Mouse (Mus musculus): Measurements from ENCODE around the gene Fam78a. TPM values are rescaled to one million over a fixed set of nuclear protein-coding genes. Genes with fewer than 3 reads are reported as not detected.
"Not testable (repeated sequence)": the region's sequence is repeated elsewhere in the genome, so short reads cannot be mapped to it uniquely, and the experiment has no call there.

The Fam78a gene
- polyA plus RNA-seq, 1 experiment = not detected

- Histone ChIP-seq H3K4me3 (ENCODE audit: insufficient read depth, poor library complexity, severe bottlenecking) (no peak overlapping the region), H3ac (ENCODE audit: control insufficient read depth, insufficient read length, low read depth) (no peak overlapping the region), H3K27me3 (ENCODE audit: control insufficient read depth, insufficient read depth, insufficient read length) (no peaks in the 10 kb centered on the region), H3K36me3 (ENCODE audit: control insufficient read depth, insufficient read depth) (peaks cover 79% of the 10 kb centered on the region), H3K79me3 (ENCODE audit: low read depth) (no peaks in the 10 kb centered on the region), H3K79me2 (ENCODE audit: control insufficient read depth, insufficient read depth) (no peaks in the 10 kb centered on the region)
- TF ChIP-seq MYOG (IDR thresholded peaks at IDR 0.05; ENCODE audit: control insufficient read depth, extremely low read depth, insufficient read length) (no peak), MYOD1 (IDR thresholded peaks at IDR 0.05; ENCODE audit: control insufficient read depth, insufficient read length, low read depth) (no peak)
Measured at GRCm38 (mm10) chr2:32045375-32045774, 39.3 kb downstream of the Fam78a start.

GRCm38 (mm10) chr2:32043836-32044235, 40.8 kb downstream of the Fam78a start:
- H3K27me3 ChIP-seq (ENCODE audit: control insufficient read depth, insufficient read depth, insufficient read length) = no peaks in the 10 kb centered on the region
- H3K79me3 ChIP-seq (ENCODE audit: low read depth) = no peaks in the 10 kb centered on the region
- H3ac ChIP-seq (ENCODE audit: control insufficient read depth, insufficient read length, low read depth) = no peak overlapping the region
- peaks cover 79% of the 10 kb centered on the region for H3K36me3 ChIP-seq (ENCODE audit: control insufficient read depth, insufficient read depth)
- H3K79me2 ChIP-seq (ENCODE audit: control insufficient read depth, insufficient read depth) = no peaks in the 10 kb centered on the region
- no peak overlapping the region for H3K4me3 ChIP-seq (ENCODE audit: insufficient read depth, poor library complexity, severe bottlenecking)
- no peak for TF ChIP-seq CTCF (IDR thresholded peaks at IDR 0.05; ENCODE audit: control insufficient read depth, insufficient read depth, insufficient read length)

- no peak for TF ChIP-seq USF1 (IDR thresholded peaks at IDR 0.05; ENCODE audit: low read depth)
- no peak for TF ChIP-seq MYOG (IDR thresholded peaks at IDR 0.05; ENCODE audit: control insufficient read depth, extremely low read depth, insufficient read length)
- TF ChIP-seq FOSL1 (IDR thresholded peaks at IDR 0.05; ENCODE audit: insufficient read depth, low read length, poor library complexity, severe bottlenecking) = no peak
- no peak for TF ChIP-seq CTCF (IDR thresholded peaks at IDR 0.05; ENCODE audit: control insufficient read depth, insufficient read depth, insufficient read length)
- no peak for TF ChIP-seq CEBPB (IDR thresholded peaks at IDR 0.05; ENCODE audit: low read depth)
- TF ChIP-seq MYOD1 (IDR thresholded peaks at IDR 0.05; ENCODE audit: control insufficient read depth, insufficient read length, low read depth) = no peak
- no peak for TF ChIP-seq MAX (IDR thresholded peaks at IDR 0.05)
- Histone ChIP-seq H3K4me3 (ENCODE audit: insufficient read depth, poor library complexity, severe bottlenecking) (no peak overlapping the region), H3K79me2 (ENCODE audit: control insufficient read depth, insufficient read depth) (no peaks in the 10 kb centered on the region), H3ac (ENCODE audit: control insufficient read depth, insufficient read length, low read depth) (no peak overlapping the region), H3K79me3 (ENCODE audit: low read depth) (no peaks in the 10 kb centered on the region), H3K36me3 (ENCODE audit: control insufficient read depth, insufficient read depth) (peaks cover 88% of the 10 kb centered on the region), H3K27me3 (ENCODE audit: control insufficient read depth, insufficient read depth, insufficient read length) (no peaks in the 10 kb centered on the region)
Measured at GRCm38 (mm10) chr2:32041087-32041486, 43.6 kb downstream of the Fam78a start.

GRCm38 (mm10) chr2:32040646-32041045, 44.0 kb downstream of the Fam78a start:
- not testable (repeated sequence) for H3K79me3 ChIP-seq (ENCODE audit: low read depth); H3K27me3 ChIP-seq (ENCODE audit: control insufficient read depth, insufficient read depth, insufficient read length); H3K79me2 ChIP-seq (ENCODE audit: control insufficient read depth, insufficient read depth); H3K4me3 ChIP-seq (ENCODE audit: insufficient read depth, poor library complexity, severe bottlenecking); H3ac ChIP-seq (ENCODE audit: control insufficient read depth, insufficient read length, low read depth)
- peaks cover 87% of the 10 kb centered on the region for H3K36me3 ChIP-seq (ENCODE audit: control insufficient read depth, insufficient read depth)

GRCm38 (mm10) chr2:32038661-32039081, 46.0 kb downstream of the Fam78a start:
- H3K36me3 ChIP-seq (ENCODE audit: control insufficient read depth, insufficient read depth) = peaks cover 88% of the 10 kb centered on the region
- no peak overlapping the region for H3ac ChIP-seq (ENCODE audit: control insufficient read depth, insufficient read length, low read depth)
- TF ChIP-seq FOSL1 (IDR thresholded peaks at IDR 0.05; ENCODE audit: insufficient read depth, low read length, poor library complexity, severe bottlenecking) (no peak), CTCF (IDR thresholded peaks at IDR 0.05; ENCODE audit: control insufficient read depth, insufficient read depth, insufficient read length) (no peak), CEBPB (IDR thresholded peaks at IDR 0.05; ENCODE audit: low read depth) (no peak), MYOD1 (IDR thresholded peaks at IDR 0.05; ENCODE audit: control insufficient read depth, insufficient read length, low read depth) (no peak)
- no peaks in the 10 kb centered on the region for H3K79me2 ChIP-seq (ENCODE audit: control insufficient read depth, insufficient read depth)
- no peaks in the 10 kb centered on the region for H3K27me3 ChIP-seq (ENCODE audit: control insufficient read depth, insufficient read depth, insufficient read length)
- no peak overlapping the region for H3K4me3 ChIP-seq (ENCODE audit: insufficient read depth, poor library complexity, severe bottlenecking)
- H3K79me3 ChIP-seq (ENCODE audit: low read depth) = no peaks in the 10 kb centered on the region

GRCm38 (mm10) chr2:32037279-32037858, 47.3 kb downstream of the Fam78a start:
- H3K27me3 ChIP-seq (ENCODE audit: control insufficient read depth, insufficient read depth, insufficient read length) = no peaks in the 10 kb centered on the region
- no peak overlapping the region for H3K4me3 ChIP-seq (ENCODE audit: insufficient read depth, poor library complexity, severe bottlenecking)
- peaks cover 90% of the 10 kb centered on the region for H3K36me3 ChIP-seq (ENCODE audit: control insufficient read depth, insufficient read depth)
- no peaks in the 10 kb centered on the region for H3K79me2 ChIP-seq (ENCODE audit: control insufficient read depth, insufficient read depth)
- no peak for TF ChIP-seq FOSL1 (IDR thresholded peaks at IDR 0.05; ENCODE audit: insufficient read depth, low read length, poor library complexity, severe bottlenecking)
- TF ChIP-seq CEBPB (IDR thresholded peaks at IDR 0.05; ENCODE audit: low read depth) = no peak
- no peak for TF ChIP-seq MYOD1 (IDR thresholded peaks at IDR 0.05; ENCODE audit: control insufficient read depth, insufficient read length, low read depth)
- TF ChIP-seq MAX (IDR thresholded peaks at IDR 0.05) = no peak
- TF ChIP-seq MYOG (IDR thresholded peaks at IDR 0.05; ENCODE audit: control insufficient read depth, extremely low read depth, insufficient read length) = no peak
- TF ChIP-seq USF1 (IDR thresholded peaks at IDR 0.05; ENCODE audit: low read depth) = no peak
- no peak for TF ChIP-seq CTCF (IDR thresholded peaks at IDR 0.05; ENCODE audit: control insufficient read depth, insufficient read depth, insufficient read length)
- no peaks in the 10 kb centered on the region for H3K79me3 ChIP-seq (ENCODE audit: low read depth)
- no peak overlapping the region for H3ac ChIP-seq (ENCODE audit: control insufficient read depth, insufficient read length, low read depth)

Data from C2C12 (cell line).